Mouse (Mus musculus) embryo, embryonic 9.5 days (tissue): ENCODE measurements around the gene Serp2.

Source experiments
- DNase-seq: peaks from one replicate; pipeline ENCODE4 v3.0.0-alpha.2; 2017; ENCODE audit errors: extremely low spot score

Serp2 gene

GRCm38 (mm10) chr14:76556852-76557208, at the start of gene Serp2:
Serp2 (minus strand) TSS chr14:76556889.
- DNase-seq = no peak

GRCm38 (mm10) chr14:76605931-76606534, 49.3 kb upstream of the Serp2 start:
- DNase-seq = no peak

DNA sequence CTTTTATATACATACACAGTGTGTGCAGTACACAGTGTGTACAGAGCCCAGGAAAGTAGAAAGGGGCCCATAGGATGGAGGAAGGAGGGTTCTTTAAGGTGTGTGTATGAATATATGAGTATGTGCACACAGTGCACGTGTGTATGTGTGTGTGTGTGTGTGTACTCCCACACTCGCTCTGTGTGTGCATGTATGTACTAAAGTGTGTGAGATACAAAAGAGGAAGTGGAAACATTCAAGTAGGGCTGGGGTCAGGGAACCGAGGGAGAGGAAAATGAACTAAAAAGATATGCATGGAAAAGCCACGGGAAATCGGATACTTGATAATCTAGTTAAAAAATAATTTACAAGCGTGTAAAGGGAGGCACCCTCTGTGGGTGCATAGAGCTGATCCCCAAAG, 47.3 kb upstream of the Serp2 start:
- no peak for DNase-seq

- DNase-seq = no peak
Measured at GRCm38 (mm10) chr14:76601654-76602053, 45.0 kb upstream of the Serp2 start.

- no peak for DNase-seq
Measured at GRCm38 (mm10) chr14:76600391-76600790, 43.7 kb upstream of the Serp2 start.

- no peak for DNase-seq
Measured at GRCm38 (mm10) chr14:76599706-76600105, 43.0 kb upstream of the Serp2 start.

DNA sequence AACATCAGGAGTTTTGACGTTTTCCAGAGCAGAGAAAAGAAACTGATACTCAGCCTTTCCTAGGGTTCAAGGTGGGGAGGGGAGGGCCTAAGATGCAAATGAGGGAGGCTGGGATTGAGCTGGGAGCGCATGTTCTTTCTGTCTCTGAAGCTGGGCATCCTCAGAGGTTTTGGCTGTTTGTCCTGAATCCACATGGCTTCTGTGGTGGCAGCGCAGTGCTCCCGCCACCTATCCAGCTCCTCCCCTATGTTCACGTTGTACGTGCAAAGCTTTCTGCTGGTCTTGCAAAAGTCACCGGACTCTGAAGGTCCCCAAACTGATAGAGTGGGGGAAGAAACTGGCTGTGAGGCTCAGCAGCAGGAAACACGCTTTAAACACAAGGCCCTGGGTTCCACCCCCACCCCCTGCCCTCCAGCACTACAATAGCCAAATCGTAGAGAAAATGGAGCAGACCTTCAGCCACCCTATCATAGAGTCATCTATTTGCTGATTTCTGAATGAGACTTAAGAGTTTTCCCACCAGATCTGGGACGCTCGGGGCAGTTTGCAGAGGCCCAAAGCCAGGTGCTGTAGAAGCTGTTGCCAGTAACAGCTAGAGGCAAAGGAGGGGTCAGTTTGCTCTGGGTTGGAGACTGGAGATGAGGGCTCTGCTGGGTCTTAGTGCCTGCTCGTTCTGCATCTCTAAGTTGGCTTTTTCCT, 42.0 kb upstream of the Serp2 start:
- DNase-seq = peak; percentile 76

GRCm38 (mm10) chr14:76597751-76598150, 41.1 kb upstream of the Serp2 start:
- no peak for DNase-seq

DNA sequence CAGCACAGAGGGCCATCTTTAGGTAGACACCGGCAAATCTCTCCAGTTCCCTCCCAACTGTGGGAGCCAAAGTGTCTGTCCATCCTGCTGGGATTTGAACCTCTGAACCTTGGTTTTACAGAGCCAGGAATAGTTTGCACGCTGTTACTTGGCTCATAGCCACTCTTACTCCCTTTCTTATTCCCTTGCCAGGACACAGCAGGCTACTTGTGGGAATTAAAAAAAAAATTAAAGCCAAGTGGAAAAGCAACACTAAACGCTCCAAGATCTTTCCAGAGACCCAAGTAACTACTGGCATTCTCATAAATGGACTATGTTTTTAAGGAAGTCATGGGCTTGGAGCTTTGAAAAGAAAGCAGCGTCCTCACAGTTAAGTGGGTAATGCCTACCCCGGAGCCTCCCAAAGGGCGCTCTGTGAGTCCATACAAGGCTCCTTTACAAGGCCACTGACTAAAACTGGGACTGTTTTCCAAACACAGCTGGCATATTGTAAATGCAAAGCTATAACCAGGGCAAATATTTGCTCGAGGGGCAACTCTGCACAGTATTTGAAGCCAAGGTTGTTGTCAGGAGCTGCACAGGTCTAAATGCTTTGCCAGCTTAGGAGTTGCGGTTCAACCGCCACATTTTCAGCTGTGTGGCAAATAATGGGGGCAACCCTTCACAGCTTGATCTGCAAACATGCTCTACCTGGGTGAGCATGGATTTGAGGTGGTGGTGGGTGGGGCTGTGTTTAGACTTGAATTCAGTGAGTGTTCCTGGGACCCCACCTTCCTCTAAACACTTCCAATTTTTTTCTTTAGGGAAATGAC, 38.6 kb upstream of the Serp2 start:
- DNase-seq = no peak

DNA sequence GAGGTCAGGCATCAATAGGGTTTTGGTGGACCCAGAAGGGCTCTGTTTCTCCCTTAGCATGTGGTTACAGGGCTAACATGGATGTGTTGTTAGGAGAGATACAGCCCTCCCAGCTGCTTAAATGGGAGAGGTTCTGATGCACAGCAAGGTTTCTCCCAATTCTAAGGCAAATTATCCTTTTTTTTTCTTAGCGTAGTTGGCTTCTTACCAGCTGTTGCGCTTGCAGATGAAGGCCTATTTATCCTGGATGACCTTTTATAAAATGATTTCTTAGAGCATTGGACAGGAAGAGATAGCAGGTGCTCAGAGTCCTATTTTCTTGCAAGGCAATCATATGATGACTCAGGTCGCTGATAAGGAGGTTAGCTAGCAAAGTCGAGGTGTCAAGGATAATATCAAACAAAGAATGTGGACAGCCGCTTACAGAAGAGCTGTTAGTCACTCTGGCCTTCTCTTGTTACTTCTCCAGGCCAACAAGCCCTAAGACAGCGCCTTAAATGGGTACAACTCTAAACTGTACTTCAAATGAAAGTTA, 37.7 kb upstream of the Serp2 start:
- DNase-seq = no peak

DNA sequence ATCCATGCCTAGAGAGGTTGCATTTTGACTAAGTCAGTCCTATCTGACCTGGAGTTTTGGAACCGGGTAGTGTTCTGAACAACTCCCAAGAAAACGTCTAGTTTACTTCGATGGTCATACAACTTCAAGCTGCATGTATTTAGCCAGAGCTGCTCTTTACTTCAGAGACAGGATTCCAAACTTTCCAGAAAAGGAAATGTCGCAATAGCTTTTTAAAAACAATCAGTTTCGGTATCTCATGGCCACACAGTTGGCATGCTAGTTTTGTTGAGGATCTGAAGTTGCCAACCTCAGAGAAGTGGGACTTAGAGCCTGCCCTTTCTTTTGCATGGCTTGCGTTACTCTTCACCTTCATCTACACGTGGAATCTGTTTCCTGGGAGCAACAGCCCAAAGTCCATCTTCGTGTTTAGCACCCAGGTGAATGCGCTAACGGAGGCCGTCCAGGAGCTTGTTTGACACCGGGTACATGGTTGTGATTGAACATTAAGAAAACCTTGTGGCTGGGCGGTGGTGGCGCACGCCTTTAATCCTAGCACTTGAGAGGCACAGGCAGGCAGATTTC, 37.0 kb upstream of the Serp2 start:
- DNase-seq = no peak

- DNase-seq = no peak
Measured at GRCm38 (mm10) chr14:76592721-76593120, 36.0 kb upstream of the Serp2 start.

- no peak for DNase-seq
Measured at GRCm38 (mm10) chr14:76592090-76592489, 35.4 kb upstream of the Serp2 start.

DNA sequence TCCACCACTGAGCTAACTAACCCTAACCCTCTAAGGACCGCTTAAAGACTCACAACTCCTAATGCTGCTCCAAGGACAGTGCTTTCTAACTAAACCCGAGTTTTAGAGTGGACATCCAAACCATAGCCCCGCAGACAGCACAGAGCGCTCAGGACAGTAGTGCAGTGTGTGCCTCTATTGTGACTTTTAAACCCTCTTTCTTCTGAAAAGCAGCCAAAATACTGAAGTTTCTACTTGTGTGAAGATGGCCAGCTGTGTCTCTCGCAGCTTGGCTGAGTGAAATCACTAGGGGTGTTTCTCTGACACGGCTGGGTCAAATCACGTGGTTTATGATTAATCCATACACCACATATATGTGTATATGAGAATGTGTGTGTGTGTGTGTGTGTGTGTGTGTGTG, 33.4 kb upstream of the Serp2 start:
- no peak for DNase-seq

GRCm38 (mm10) chr14:76589671-76590070, 33.0 kb upstream of the Serp2 start:
- DNase-seq = no peak

DNA sequence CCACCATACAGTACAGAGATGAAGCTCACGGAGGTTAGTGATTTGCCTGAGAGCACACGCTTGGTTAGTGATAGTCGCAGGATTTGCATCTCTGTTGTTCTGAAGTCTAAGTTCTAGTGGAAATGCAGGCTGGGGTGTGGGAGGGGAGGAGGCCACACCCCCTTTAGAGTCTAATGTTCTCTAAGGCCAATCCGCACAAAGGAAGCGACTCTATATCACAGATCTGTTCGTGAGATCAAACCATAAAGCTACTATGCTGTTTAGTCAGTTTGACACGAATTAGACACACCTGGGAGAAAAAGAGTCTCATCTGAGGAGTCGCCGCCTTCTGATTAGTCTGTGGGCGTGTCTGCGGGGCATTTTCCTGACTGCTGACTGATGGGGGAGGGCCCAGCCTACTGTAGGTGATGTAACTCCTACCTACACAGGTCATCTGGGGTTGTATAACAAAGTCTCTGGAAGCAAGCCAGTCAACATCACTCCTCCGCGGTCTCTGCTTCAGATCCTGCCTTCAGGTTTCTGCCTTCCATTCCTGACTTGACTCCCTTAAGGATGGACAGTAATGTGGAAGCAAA, 29.2 kb upstream of the Serp2 start:
- no peak for DNase-seq

- no peak for DNase-seq
Measured at GRCm38 (mm10) chr14:76583985-76584384, 27.3 kb upstream of the Serp2 start.

DNA sequence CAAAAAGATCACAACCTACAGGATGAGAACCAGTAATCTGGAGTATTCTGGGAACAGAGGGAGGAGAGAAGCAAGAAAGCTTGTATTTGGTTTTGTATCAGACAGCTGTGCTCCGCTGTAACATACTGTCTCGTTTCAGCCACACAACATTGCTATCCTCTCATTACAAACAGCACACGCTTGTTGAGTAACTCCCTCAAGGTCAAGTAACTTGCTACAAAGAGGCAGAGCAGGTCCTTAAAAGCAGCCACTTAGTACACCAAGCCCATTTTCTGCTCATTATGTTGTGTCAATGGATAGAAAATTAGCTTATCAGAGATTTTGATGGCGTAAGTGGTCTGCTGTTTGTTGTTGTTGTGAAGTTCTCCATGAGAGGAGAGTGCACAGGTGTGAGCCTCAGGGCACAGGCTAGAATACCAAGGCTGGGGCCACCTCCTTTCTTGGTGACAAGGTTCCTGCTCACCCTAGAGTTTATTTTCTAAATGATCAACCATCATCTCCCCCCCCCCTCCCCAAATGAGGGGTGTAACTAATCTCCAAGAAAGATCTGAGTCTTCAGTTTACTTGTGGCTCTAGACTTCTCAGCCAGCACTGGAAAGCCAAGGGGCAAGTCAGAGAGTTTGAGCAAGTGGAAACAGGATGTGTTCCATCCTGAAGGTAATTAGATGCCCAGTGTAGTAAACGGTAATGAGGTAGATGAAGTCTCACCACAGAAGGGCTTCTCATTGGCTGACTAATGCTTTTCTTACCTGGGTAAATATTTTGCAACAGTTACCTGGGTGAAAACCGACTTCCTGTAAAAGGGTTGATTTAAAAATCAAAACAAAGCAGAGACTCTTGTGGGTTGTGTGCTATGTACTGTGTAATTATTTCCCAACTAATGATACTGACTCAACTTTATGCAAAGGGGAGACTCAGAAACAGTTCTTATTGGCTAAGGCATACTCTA, 25.6 kb upstream of the Serp2 start:
- DNase-seq = no peak

DNA sequence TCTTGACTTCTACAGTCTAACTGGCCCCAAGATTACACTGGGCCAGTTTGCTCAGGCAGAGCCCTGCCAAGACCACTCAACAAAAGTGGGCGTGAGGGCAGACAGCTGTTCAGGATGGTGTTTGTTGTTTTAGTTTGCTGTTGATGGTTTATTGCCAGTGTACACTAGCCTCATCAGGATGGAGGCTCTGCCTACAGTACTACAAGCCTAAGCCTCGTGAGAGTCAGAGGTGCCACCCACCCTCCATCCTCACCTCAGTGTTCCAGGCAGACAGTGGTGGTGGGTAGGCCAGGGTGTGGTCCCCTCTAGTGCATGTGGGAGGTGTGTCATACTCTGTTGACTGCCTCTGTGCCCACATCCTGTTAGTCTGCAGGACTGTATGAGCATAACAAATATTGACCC, 23.0 kb upstream of the Serp2 start:
- DNase-seq = no peak

- no peak for DNase-seq
Measured at GRCm38 (mm10) chr14:76577840-76578239, 21.2 kb upstream of the Serp2 start.

DNA sequence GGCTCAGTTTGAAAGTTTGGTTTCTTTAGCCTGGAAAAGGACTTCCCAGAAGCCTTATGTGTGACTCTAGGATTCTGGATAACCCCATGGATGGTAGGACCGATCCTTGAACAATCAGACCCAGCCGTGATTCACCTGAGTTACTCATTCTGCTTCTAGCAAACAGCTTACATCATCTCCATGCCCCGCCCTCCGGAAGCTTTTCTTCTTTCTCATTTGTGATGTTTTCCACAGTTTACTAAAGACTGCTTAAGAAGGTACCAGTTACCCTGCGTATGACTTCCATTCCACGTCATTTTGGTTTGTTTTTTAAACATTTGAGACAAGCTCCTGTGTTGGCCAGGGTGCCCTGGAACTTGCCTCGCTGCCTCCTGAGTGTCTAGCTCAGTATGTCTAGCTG, 13.6 kb upstream of the Serp2 start:
- DNase-seq = no peak
